Mouse (Mus musculus) MEL (cell line): ENCODE data around the gene Tmem82. TPM values are rescaled to one million over a fixed set of nuclear protein-coding genes. Genes with fewer than 3 reads are reported as not detected.

ENCODE experiments used
- DNase-seq: peaks from one replicate; pipeline ENCODE4 v3.0.0; 2011; ENCODE audit warnings: low read depth, low spot score
- H3K27ac ChIP-seq: 2 replicates; pipeline ENCODE4 v1.5.1; 2012; ENCODE audit warnings: low read depth, mild to moderate bottlenecking, control low read depth, low read length, moderate library complexity; ENCODE audit not compliant: control insufficient read depth
- H3K27me3 ChIP-seq, 2 experiments: fragments of 150-350 bp in 1 of 2; sonication (generic) in 1 of 2; 2 replicates each; pipeline ENCODE4 v1.6.1; 2012; ENCODE audit warnings: low read length in 2 of 2, mild to moderate bottlenecking in 2 of 2, improper control_type of control experiment in 1 of 2, moderate library complexity in 1 of 2; ENCODE audit not compliant: insufficient read depth in 2 of 2, control insufficient read depth in 1 of 2
- H3K36me3 ChIP-seq, 2 experiments: 2 replicates each; pipeline ENCODE4 v1.6.1; 2012 to 2014; ENCODE audit warnings: low read length in 2 of 2, improper control_type of control experiment in 1 of 2, inconsistent platforms in 1 of 2, mild to moderate bottlenecking in 1 of 2; ENCODE audit not compliant: insufficient read depth in 2 of 2, control insufficient read depth in 1 of 2
- H3K4me1 ChIP-seq, 2 experiments: fragments of 150-350 bp in 1 of 2; sonication (generic) in 1 of 2; 2 replicates each; pipeline ENCODE4 v1.6.1; 2012; ENCODE audit warnings: low read length in 2 of 2, improper control_type of control experiment in 1 of 2, mild to moderate bottlenecking in 1 of 2; ENCODE audit not compliant: insufficient read depth in 2 of 2, control insufficient read depth in 1 of 2
- H3K4me3 ChIP-seq, 2 experiments: fragments of 150-350 bp in 1 of 2; sonication (generic) in 1 of 2; 2 replicates each; pipeline ENCODE4 v1.5.1; 2012; ENCODE audit warnings: low read depth in 2 of 2, low read length in 2 of 2, mild to moderate bottlenecking in 2 of 2, moderate library complexity in 2 of 2, control low read depth in 1 of 2, improper control_type of control experiment in 1 of 2; ENCODE audit not compliant: control insufficient read depth in 1 of 2, insufficient read depth in 1 of 2
- H3K79me2 ChIP-seq: 2 replicates; pipeline ENCODE4 v1.6.1; 2012; ENCODE audit warnings: mild to moderate bottlenecking, low read length, moderate library complexity; ENCODE audit not compliant: control insufficient read depth, poor library complexity, insufficient read depth
- H3K9ac ChIP-seq: 2 replicates; pipeline ENCODE4 v1.6.1; 2012; ENCODE audit warnings: low read depth, mild to moderate bottlenecking, control low read depth, low read length, moderate library complexity; ENCODE audit not compliant: control insufficient read depth, poor library complexity, severe bottlenecking
- H3K9me3 ChIP-seq: fragments of 150-350 bp; sonication (generic); replicated peaks from 2 replicates; pipeline ENCODE4 v1.6.1; 2012; ENCODE audit warnings: mild to moderate bottlenecking, low read length, improper control_type of control experiment, moderate library complexity; ENCODE audit not compliant: insufficient read depth
- BHLHE40 ChIP-seq: IDR thresholded peaks from 2 replicates; pipeline ENCODE4 v1.6.1; 2012; ENCODE audit warnings: low read depth, mild to moderate bottlenecking, inconsistent platforms, low read length, improper control_type of control experiment, borderline replicate concordance
- CHD2 ChIP-seq: IDR thresholded peaks from 2 replicates; pipeline ENCODE4 v1.6.1; 2011; ENCODE audit warnings: low read length, improper control_type of control experiment
- E2F4 ChIP-seq: IDR thresholded peaks from 2 replicates; pipeline ENCODE4 v1.6.1; 2011; ENCODE audit warnings: low read depth, low read length, improper control_type of control experiment, borderline replicate concordance
- ELF1 ChIP-seq: IDR thresholded peaks from 2 replicates; pipeline ENCODE4 v1.6.1; 2014; ENCODE audit warnings: low read depth, mild to moderate bottlenecking, inconsistent platforms, low read length, improper control_type of control experiment, moderate library complexity
- EP300 ChIP-seq, 2 experiments: IDR thresholded peaks; 2 replicates each; pipeline ENCODE4 v1.6.1; 2011; ENCODE audit warnings: improper control_type of control experiment in 2 of 2, low read length in 2 of 2, low read depth in 1 of 2, mild to moderate bottlenecking in 1 of 2
- ETS1 ChIP-seq: IDR thresholded peaks from 2 replicates; pipeline ENCODE4 v1.6.1; 2012; ENCODE audit warnings: low read depth, mild to moderate bottlenecking, inconsistent platforms, low read length, improper control_type of control experiment, moderate library complexity
- HCFC1 ChIP-seq: IDR thresholded peaks from 2 replicates; pipeline ENCODE4 v1.6.1; 2012; ENCODE audit warnings: low read depth, mild to moderate bottlenecking, inconsistent platforms, low read length, improper control_type of control experiment, moderate library complexity
- JUND ChIP-seq: IDR thresholded peaks from 2 replicates; pipeline ENCODE4 v1.6.1; 2011; ENCODE audit warnings: low read depth, mild to moderate bottlenecking, improper control_type of control experiment, low read length
- KAT2A ChIP-seq: conservative IDR thresholded peaks from 2 replicates; pipeline ENCODE4 v1.6.1; 2012; ENCODE audit warnings: low read depth, low read length, improper control_type of control experiment, inconsistent platforms
- MAFK ChIP-seq: IDR thresholded peaks from 2 replicates; pipeline ENCODE4 v1.6.1; 2011; ENCODE audit warnings: low read depth, mild to moderate bottlenecking, low read length, improper control_type of control experiment, borderline replicate concordance
- MAX ChIP-seq: IDR thresholded peaks from 2 replicates; pipeline ENCODE4 v1.6.1; 2011; ENCODE audit warnings: low read length, improper control_type of control experiment
- MEF2A ChIP-seq: IDR thresholded peaks from 2 replicates; pipeline ENCODE4 v1.6.1; 2014; ENCODE audit warnings: low read depth, mild to moderate bottlenecking, inconsistent platforms, low read length, improper control_type of control experiment; ENCODE audit not compliant: poor library complexity, insufficient replicate concordance, severe bottlenecking; ENCODE audit errors: extremely low read depth
- MXI1 ChIP-seq: IDR thresholded peaks from 2 replicates; pipeline ENCODE4 v1.6.1; 2011; ENCODE audit warnings: mild to moderate bottlenecking, low read depth, low read length, improper control_type of control experiment
- MYC ChIP-seq: IDR thresholded peaks from 2 replicates; pipeline ENCODE4 v1.6.1; 2011; ENCODE audit warnings: low read depth, mild to moderate bottlenecking, low read length, improper control_type of control experiment, moderate library complexity
- NRF1 ChIP-seq: IDR thresholded peaks from 2 replicates; pipeline ENCODE4 v1.6.1; 2014; ENCODE audit warnings: low read depth, mild to moderate bottlenecking, inconsistent platforms, low read length, improper control_type of control experiment, moderate library complexity; ENCODE audit not compliant: poor library complexity, insufficient read depth, severe bottlenecking
- POLR2AphosphoS5 ChIP-seq: IDR thresholded peaks from 2 replicates; pipeline ENCODE4 v1.6.1; 2012; ENCODE audit warnings: low read depth, borderline replicate concordance, mild to moderate bottlenecking, inconsistent platforms, low read length, moderate library complexity, mixed read lengths
- RAD21 ChIP-seq: IDR thresholded peaks from 2 replicates; pipeline ENCODE4 v1.6.1; 2011; ENCODE audit warnings: mild to moderate bottlenecking, low read depth, low read length, improper control_type of control experiment
- RCOR1 ChIP-seq: IDR thresholded peaks from 2 replicates; pipeline ENCODE4 v1.6.1; 2012; ENCODE audit warnings: low read depth, mild to moderate bottlenecking, inconsistent platforms, low read length, improper control_type of control experiment
- TAL1 ChIP-seq: IDR thresholded peaks from 2 replicates; pipeline ENCODE4 v1.6.1; 2012; ENCODE audit warnings: mild to moderate bottlenecking, inconsistent platforms, low read length, moderate library complexity, mixed read lengths
- TBP ChIP-seq: IDR thresholded peaks from 2 replicates; pipeline ENCODE4 v1.8.0; 2011; ENCODE audit warnings: low read depth, low read length, improper control_type of control experiment
- USF2 ChIP-seq, 2 experiments: IDR thresholded peaks; 2 replicates each; pipeline ENCODE4 v1.6.1; 2011 to 2012; ENCODE audit warnings: improper control_type of control experiment in 2 of 2, low read length in 2 of 2, borderline replicate concordance in 1 of 2, inconsistent platforms in 1 of 2, low read depth in 1 of 2, mild to moderate bottlenecking in 1 of 2; ENCODE audit not compliant: insufficient read depth in 1 of 2
- ZC3H11A ChIP-seq: IDR thresholded peaks from 2 replicates; pipeline ENCODE4 v1.6.1; 2012; ENCODE audit warnings: low read depth, mild to moderate bottlenecking, inconsistent platforms, low read length, improper control_type of control experiment
- ZNF384 ChIP-seq: IDR thresholded peaks from 2 replicates; pipeline ENCODE4 v1.6.1; 2012; ENCODE audit warnings: low read depth, mild to moderate bottlenecking, inconsistent platforms, low read length, improper control_type of control experiment
- polyA plus RNA-seq, 2 experiments: library from polyadenylated mRNA; stranded (reverse) in 1 of 2; unstranded in 1 of 2; fragments of >175 nt in 1 of 2; fragments of >200 nt in 1 of 2; gene quantifications; 2 replicates each; pipeline versions ENCODE4 v1.2.1 to v1.2.4; 2012; ENCODE audit warnings: low replicate concordance in 2 of 2, low read depth in 1 of 2; ENCODE audit not compliant: insufficient read length in 2 of 2, insufficient read depth in 1 of 2, missing spikeins in 1 of 2
- total RNA-seq: library from RNA; depleted of rRNA; stranded (reverse); fragments of 300-350 nt; gene quantifications from 2 replicates; pipeline ENCODE4 v1.2.3, GENCODE M21; 2012

Gene Tmem82
- total and polyA plus RNA-seq, 3 experiments, result 0.21 TPM; not detected in 2

DNA sequence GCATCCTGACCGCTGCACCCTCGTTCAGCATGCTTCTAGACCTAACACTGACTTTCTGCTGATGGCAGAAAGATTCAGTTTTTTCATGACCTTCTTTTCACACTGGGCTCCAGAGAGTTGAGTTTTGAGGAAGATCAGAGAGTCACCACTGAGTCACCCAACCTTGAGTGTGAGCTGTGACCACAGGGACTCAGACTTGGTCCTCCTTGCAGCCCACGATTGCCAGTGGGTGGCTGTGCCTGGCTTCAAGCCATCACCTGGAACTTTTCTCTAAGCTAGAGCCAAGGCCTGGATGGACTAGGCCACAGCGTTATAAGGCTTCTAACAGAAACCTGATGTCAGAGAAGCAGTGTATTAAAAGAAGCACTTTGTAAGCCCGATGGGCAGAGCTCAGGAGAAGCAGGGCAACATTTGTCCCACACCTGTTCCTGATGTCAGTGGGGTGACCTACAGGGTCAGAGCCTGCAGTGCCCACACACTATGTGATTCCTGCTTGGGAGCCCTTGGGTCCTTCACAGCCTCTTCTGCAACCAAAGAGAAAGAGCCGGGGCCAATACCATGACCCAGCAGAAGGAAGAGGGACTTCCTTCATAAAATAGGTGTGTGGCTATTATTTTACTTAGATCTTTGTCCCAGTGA, 40.5 kb upstream of the Tmem82 start:
- Histone ChIP-seq H3K9ac (no peak overlapping the region), H3K4me1 (peaks cover 0 to 10% of the 10 kb centered on the region in 2 experiments; a peak in 3 of 4 replicates), H3K36me3 (peaks cover 0 to 5% of the 10 kb centered on the region in 2 experiments; a peak in 2 of 4 replicates), H3K27me3 (no peaks in the 10 kb centered on the region), H3K9me3 (no peaks in the 10 kb centered on the region), H3K4me3 (no peak overlapping the region), H3K79me2 (peaks cover 11% of the 10 kb centered on the region), H3K27ac (no peak overlapping the region)
- DNase-seq, result no peak
- TF ChIP-seq ZC3H11A, result no peak
- no peak for TF ChIP-seq USF2 (IDR thresholded peaks at IDR 0.05; ENCODE audit: borderline replicate concordance in 1 of 2, insufficient read depth in 1 of 2, low read depth in 1 of 2, low read length in 2 of 2)
- TF ChIP-seq EP300 (IDR thresholded peaks at IDR 0.05; ENCODE audit: low read depth in 1 of 2, low read length in 2 of 2), result no peak
- TF ChIP-seq ETS1, result no peak
- no peak for TF ChIP-seq JUND
- TF ChIP-seq E2F4, result no peak
- no peak for TF ChIP-seq RCOR1
- TF ChIP-seq TAL1, result no peak
- TF ChIP-seq HCFC1, result no peak
- no peak for TF ChIP-seq MYC
- no peak for TF ChIP-seq MXI1
- no peak for TF ChIP-seq BHLHE40
- TF ChIP-seq ZNF384, result no peak

DNA sequence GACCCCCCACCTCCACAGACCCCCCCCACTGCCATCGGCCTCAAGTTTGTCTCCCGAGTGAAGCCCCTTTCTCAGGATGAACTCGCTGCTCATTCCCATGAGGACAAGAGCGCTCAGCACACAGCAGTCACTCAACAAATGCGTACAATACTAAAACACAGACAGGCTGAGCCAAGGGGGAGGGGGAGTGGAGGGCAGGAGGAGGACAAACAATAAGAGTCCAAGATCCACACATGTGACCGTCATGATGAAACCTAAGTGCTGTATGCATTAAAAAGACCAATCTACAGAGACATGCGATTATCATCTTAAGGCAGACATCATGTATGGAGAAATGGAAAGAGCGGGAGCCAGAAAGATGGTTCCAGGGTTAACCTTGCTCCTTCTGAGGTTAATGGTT, 38.5 kb upstream of the Tmem82 start:
- no peak overlapping the region for H3K27ac ChIP-seq
- no peak for DNase-seq
- no peaks in the 10 kb centered on the region; a peak in 2 of 4 replicates for H3K36me3 ChIP-seq
- no peak overlapping the region for H3K9ac ChIP-seq
- H3K27me3 ChIP-seq, result no peaks in the 10 kb centered on the region
- peaks cover 0 to 5% of the 10 kb centered on the region in 2 experiments; a peak in 1 of 4 replicates for H3K4me1 ChIP-seq
- H3K4me3 ChIP-seq, result no peak overlapping the region
- no peaks in the 10 kb centered on the region for H3K9me3 ChIP-seq
- no peaks in the 10 kb centered on the region; the same call in 1 of the 2 replicates for H3K79me2 ChIP-seq
- no peak for TF ChIP-seq POLR2AphosphoS5
- no peak for TF ChIP-seq ZNF384
- TF ChIP-seq KAT2A, result no peak
- no peak for TF ChIP-seq EP300 (IDR thresholded peaks at IDR 0.05; ENCODE audit: low read depth in 1 of 2, low read length in 2 of 2)
- no peak for TF ChIP-seq ELF1
- no peak for TF ChIP-seq MEF2A
- TF ChIP-seq NRF1, result no peak
- no peak for TF ChIP-seq ETS1
- TF ChIP-seq TBP, result no peak
- TF ChIP-seq MAX, result no peak
- TF ChIP-seq TAL1, result no peak
- TF ChIP-seq CHD2, result no peak
- no peak for TF ChIP-seq MAFK
- TF ChIP-seq RAD21, result no peak
